Mouse (Mus musculus) embryonic fibroblast, embryonic 13.5 days (primary cell): ENCODE results near the gene Gm9803.

Experiments used
- CTCF ChIP-seq: IDR thresholded peaks from 2 replicates; pipeline ENCODE4 v1.5.1; 2011; ENCODE audit warnings: mild to moderate bottlenecking, control low read depth, low read length, moderate library complexity, borderline replicate concordance; ENCODE audit not compliant: insufficient read depth
- POLR2A ChIP-seq: IDR thresholded peaks from 2 replicates; pipeline ENCODE4 v1.6.1; 2011; ENCODE audit warnings: low read depth, mild to moderate bottlenecking, control low read depth, low read length, moderate library complexity

- TF ChIP-seq POLR2A (no peak), CTCF (no peak)
Measured at GRCm38 (mm10) chr10:43534382-43534781, 10.5 kb downstream of the Gm9803 start.
